Mouse (Mus musculus) splenic B cell, adult 2 months (primary cell): ENCODE data around the gene Rnf10.
A peak's percentile ranks its signal among the peaks of the same experiment; 100 is the strongest.

Experiments
- DNase-seq: peaks from one replicate; pipeline ENCODE4 v3.0.0-alpha.2; 2011; ENCODE audit warnings: low read depth, low spot score
- H3K27me3 ChIP-seq: 2 replicates; pipeline ENCODE4 v1.6.1; 2012; ENCODE audit warnings: mild to moderate bottlenecking, low read length, moderate library complexity, mixed read lengths; ENCODE audit not compliant: control insufficient read depth, poor library complexity, insufficient read depth, severe bottlenecking
- H3K36me3 ChIP-seq: 2 replicates; pipeline ENCODE4 v1.6.1; 2012; ENCODE audit warnings: mild to moderate bottlenecking, low read length, moderate library complexity, mixed read lengths; ENCODE audit not compliant: control insufficient read depth, poor library complexity, insufficient read depth, severe bottlenecking

Rnf10 gene

DNA sequence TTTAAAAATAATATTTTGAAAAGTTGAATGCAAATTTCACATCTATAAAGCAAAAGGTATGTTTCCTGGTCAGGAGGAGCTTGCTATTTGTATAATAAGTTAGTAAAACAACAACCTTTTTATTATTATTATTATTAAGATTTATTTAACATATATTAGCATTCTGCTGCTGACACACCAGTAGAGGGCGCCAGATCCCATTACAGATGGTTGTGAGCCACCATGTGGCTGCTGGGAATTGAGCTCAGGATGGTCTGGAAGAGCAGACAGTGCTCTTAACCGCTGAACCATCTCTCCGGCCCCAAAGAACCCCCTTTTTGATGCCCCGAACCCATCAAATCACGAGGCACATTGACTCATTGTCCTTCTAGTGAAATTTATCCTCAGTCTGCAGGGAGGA, 65.5 kb downstream of the Rnf10 start:
- DNase-seq = no peak
- H3K27me3 ChIP-seq = peaks cover 2% of the 10 kb centered on the region
- H3K36me3 ChIP-seq = no peaks in the 10 kb centered on the region

DNA sequence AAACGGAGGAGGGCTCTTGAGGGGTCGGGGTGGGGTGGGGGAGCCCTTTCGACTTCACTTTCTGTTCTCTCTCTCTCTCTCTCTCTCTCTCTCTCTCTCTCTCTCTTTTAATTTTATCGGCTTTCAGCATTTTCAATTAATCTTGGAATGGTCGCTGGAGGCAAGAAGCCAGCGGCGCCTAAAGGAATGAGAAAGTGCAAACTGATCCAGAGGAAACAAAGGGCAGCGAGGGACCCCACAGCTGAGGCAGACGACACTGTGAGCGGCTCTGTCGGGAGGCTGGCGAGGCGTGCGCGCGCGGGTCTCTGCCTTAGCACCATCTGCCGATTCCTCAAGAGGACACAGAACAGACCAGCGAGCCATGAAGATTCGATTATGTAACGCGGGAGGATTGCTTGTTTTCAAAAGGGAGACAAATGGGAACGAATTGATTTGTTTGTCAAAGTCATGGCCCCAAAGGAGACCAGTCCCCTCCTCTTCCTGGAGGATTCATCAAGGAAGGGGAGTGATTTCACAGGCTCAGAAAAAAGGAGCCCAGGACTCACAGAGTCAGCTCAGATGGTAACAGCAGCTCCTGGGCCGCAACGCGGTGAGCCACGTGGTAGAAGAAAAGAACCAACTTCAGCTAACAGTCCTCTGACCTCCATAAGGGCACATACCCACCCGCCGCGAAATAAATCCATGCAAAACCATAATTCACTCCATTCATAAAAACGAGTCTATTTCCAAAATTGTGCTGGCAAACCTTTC, 68.0 kb downstream of the Rnf10 start:
- Histone ChIP-seq H3K27me3 (peaks cover 2% of the 10 kb centered on the region; the same call in 1 of the 2 replicates), H3K36me3 (no peaks in the 10 kb centered on the region)
- DNase-seq = peak; percentile 39

- no peak for DNase-seq
- H3K27me3 ChIP-seq = peaks cover 2% of the 10 kb centered on the region; the same call in 1 of the 2 replicates
These were observed 68.8 kb downstream of the Rnf10 start for GRCm38 (mm10) chr5:115203735-115204561.

GRCm38 (mm10) chr5:115194626-115195221, 78.0 kb downstream of the Rnf10 start:
- Histone ChIP-seq H3K36me3 (no peaks in the 10 kb centered on the region), H3K27me3 (no peaks in the 10 kb centered on the region)
- DNase-seq = no peak

More at GRCm38 (mm10) chr5:115203735-115204561, 68.8 kb downstream of the Rnf10 start:
- H3K36me3 ChIP-seq = no peaks in the 10 kb centered on the region

DNA sequence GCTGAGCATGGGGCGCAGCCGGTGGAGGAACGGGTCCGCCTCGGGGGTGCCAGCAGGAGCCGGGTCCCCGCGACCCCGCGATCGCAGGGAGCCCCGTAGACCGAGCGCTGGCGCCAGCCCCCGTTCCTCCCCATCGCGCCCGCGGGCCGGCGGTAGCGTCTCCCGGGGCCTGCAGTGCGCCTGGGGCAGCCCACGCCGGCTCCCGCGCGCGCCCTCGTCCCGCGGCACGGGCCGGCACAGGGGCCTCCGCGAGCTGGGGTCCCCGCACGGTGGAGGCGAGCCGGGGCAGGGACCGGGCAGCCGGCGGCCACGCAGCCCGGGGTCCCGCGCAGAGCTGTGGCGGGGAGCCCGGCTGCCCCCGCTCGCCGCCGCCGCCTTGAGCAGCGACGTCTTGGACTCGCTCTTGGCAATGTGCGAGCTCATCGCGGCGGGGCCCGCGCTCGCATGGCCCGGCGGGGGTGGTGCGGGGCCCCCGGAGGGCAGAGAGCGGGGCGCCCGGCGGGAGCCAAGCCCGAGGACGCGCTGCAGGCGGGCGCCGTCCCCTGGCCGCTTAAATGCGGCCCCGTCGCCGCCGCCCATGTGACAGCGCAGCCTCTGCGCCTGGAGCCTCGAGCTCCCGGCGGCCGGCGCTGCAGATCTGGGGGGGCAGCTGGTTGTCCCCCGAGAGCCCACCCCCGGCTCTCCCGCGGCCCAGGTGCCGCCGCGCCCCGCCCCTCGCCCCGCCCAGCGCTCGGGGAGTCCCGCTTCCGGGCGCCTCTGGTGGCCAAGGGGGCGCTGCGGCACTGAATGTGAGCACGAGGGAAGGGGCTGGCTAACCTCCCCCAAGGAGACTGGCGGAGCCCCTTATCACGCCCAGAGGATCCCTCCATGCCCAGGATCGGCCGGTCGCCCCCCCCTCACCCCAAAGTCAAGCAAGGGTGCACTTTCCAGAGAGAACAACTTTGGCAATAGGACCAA, 78.8 kb downstream of the Rnf10 start, which contains the start of gene Cabp1:
Gene Cabp1, minus strand, starts transcription at position 713 of the 957 bp plus-strand sequence.
- DNase-seq = peak; percentile 69
- Histone ChIP-seq H3K27me3 (no peaks in the 10 kb centered on the region), H3K36me3 (no peaks in the 10 kb centered on the region)

- H3K27me3 ChIP-seq = no peaks in the 10 kb centered on the region
- no peaks in the 10 kb centered on the region for H3K36me3 ChIP-seq
- peak; percentile 62 for DNase-seq
These were observed 79.5 kb downstream of the Rnf10 start for GRCm38 (mm10) chr5:115193226-115193625.

GRCm38 (mm10) chr5:115192828-115193195, 79.9 kb downstream of the Rnf10 start:
- no peak for DNase-seq
- H3K36me3 ChIP-seq = no peaks in the 10 kb centered on the region
- H3K27me3 ChIP-seq = no peaks in the 10 kb centered on the region

DNA sequence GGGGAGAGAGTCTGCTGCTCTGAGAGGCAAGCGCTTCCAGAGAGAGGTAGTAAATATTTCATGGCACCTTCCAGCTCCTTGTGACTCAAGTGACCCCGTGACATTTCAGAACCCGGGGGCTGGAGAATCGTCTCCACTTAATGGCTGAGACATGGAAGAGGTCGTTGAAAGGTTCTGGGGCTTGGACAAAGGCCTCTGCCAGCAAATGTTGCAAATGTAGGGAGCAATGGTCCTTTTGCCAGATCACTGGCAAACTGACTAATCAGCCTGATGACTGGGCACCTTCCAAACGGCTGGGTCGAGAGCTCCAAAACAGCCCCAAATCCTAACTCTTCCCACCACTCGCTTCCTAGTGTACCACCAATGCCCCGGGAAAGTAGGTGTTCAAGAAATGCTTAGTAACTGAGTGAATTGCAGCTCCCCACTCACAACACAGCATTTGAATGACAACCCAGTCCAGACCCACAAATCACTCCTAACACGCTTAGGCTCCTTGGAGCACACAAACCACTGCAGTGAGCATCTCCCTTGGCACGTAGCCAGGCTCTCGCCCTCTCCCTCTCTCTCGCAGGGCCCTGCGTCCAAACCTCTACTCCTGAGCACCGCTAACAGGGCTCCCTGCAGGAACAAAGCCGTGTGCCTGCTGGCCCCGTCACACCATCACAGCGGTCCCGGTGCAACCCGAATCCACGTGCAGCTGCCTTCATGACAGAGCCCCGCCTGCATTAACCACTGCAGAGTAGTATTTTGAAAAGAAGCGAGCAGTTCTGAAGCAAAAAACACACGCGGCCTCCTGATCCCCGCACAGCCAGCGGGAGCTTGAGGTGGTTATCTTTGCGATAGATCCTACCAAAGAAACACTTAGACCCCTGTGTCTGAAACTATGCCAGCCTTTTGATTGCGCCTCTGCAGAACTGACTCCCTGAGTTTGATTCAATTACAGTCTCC, 80.5 kb downstream of the Rnf10 start:
- H3K36me3 ChIP-seq = no peaks in the 10 kb centered on the region
- no peaks in the 10 kb centered on the region for H3K27me3 ChIP-seq
- DNase-seq = no peak
